Mouse (Mus musculus) spleen, adult 2 months (tissue): ENCODE measurements around the gene 4931428F04Rik. TPM values are rescaled to one million over a fixed set of nuclear protein-coding genes. Genes with fewer than 3 reads are reported as not detected.

Source experiments
- DNase-seq, 2 experiments: peaks; one replicate each; pipeline versions ENCODE4 v3.0.0 to v3.0.0-alpha.2; 2012 to 2021; ENCODE audit warnings: low spot score in 2 of 2, low read depth in 1 of 2
- H3K27ac ChIP-seq: fragments of 200-500 bp; 2 replicates; pipeline ENCODE4 v1.5.1; 2012; ENCODE audit warnings: low read length, inconsistent platforms; ENCODE audit not compliant: insufficient read depth
- H3K27me3 ChIP-seq: fragments of 200-500 bp; 2 replicates; pipeline ENCODE4 v1.6.1; 2012; ENCODE audit warnings: mild to moderate bottlenecking, moderate library complexity, low read length, inconsistent platforms; ENCODE audit not compliant: control insufficient read depth, insufficient read depth
- H3K36me3 ChIP-seq: fragments of 200-500 bp; 2 replicates; pipeline ENCODE4 v1.6.1; 2012; ENCODE audit warnings: mild to moderate bottlenecking, low read length, inconsistent platforms; ENCODE audit not compliant: control insufficient read depth, insufficient read depth
- H3K4me1 ChIP-seq: fragments of 200-500 bp; 2 replicates; pipeline ENCODE4 v1.6.1; 2011; ENCODE audit warnings: inconsistent platforms; ENCODE audit not compliant: control insufficient read depth, insufficient read depth, insufficient read length
- H3K4me3 ChIP-seq: fragments of 200-500 bp; 2 replicates; pipeline ENCODE4 v1.5.1; 2011; ENCODE audit warnings: mild to moderate bottlenecking, inconsistent platforms; ENCODE audit not compliant: insufficient read depth, insufficient read length; ENCODE audit errors: extremely low read depth
- CTCF ChIP-seq: fragments of 200-500 bp; IDR thresholded peaks from 2 replicates; pipeline ENCODE4 v1.5.1; 2011; ENCODE audit warnings: mild to moderate bottlenecking, inconsistent platforms; ENCODE audit not compliant: insufficient read depth, insufficient read length, insufficient replicate concordance; ENCODE audit errors: extremely low read depth
- POLR2A ChIP-seq: fragments of 200-500 bp; IDR thresholded peaks from 2 replicates; pipeline ENCODE4 v1.6.1; 2011; ENCODE audit warnings: low read depth, low read length, inconsistent platforms
- WGBS: fragments of 180-500 bp; shearing (Covaris S2); methylation state at CpG from one replicate; pipeline ENCODE4 v1.1.7; 2018; 5-methylcytosine and 5-hydroxymethylcytosine counted together
- polyA plus RNA-seq: library from polyadenylated mRNA; depleted of rRNA; stranded (reverse); fragments of >200 nt; gene quantifications from 2 replicates; pipeline ENCODE4 v1.2.3, GENCODE M21; 2012; rRNA removed

Gene 4931428F04Rik
- polyA plus RNA-seq = 3.7 and 3.9 TPM in 2 replicates

GRCm38 (mm10) chr8:105289805-105290460 lies at the start of gene 4931428F04Rik:
Gene 4931428F04Rik, minus strand, starts transcription at chr8:105289864.
- Histone ChIP-seq H3K4me3 (peak within 1 kb of the TSS; percentile 85), H3K27ac (peak within 1 kb of the TSS; percentile 75), H3K36me3 (no peaks in the 10 kb centered on the region), H3K4me1 (peaks cover 11% of the 10 kb centered on the region), H3K27me3 (no peaks in the 10 kb centered on the region)
- TF ChIP-seq POLR2A (no peak), CTCF (peak; percentile 22; the same call in 1 of the 2 replicates)
- peak in 1 of 2 experiments; percentile 45 for DNase-seq
- 8% methylated on average over 43 of the region's 43 CpGs for WGBS

GRCm38 (mm10) chr8:105338992-105339391 lies 49.3 kb upstream of the 4931428F04Rik start:
- no peaks in the 10 kb centered on the region for H3K27me3 ChIP-seq
- no peak for DNase-seq
- H3K4me3 ChIP-seq = no peak overlapping the region
- WGBS = 19% methylated on average over 4 of the region's 4 CpGs
- H3K4me1 ChIP-seq = peaks cover 3% of the 10 kb centered on the region; the same call in 1 of the 2 replicates
- no peak overlapping the region for H3K27ac ChIP-seq
- H3K36me3 ChIP-seq = peaks cover 32% of the 10 kb centered on the region
- TF ChIP-seq POLR2A = no peak
- no peak for TF ChIP-seq CTCF

GRCm38 (mm10) chr8:105336373-105337130 lies 46.9 kb upstream of the 4931428F04Rik start:
- Histone ChIP-seq H3K4me3 (no peak overlapping the region), H3K4me1 (peaks cover 3% of the 10 kb centered on the region; the same call in 1 of the 2 replicates), H3K27me3 (no peaks in the 10 kb centered on the region), H3K27ac (no peak overlapping the region), H3K36me3 (peaks cover 45% of the 10 kb centered on the region)
- TF ChIP-seq CTCF = no peak
- TF ChIP-seq POLR2A = no peak
- no peak for DNase-seq
- WGBS = 94% methylated on average over 32 of the region's 32 CpGs

- DNase-seq = no peak
- WGBS = 75% methylated on average over 2 of the region's 2 CpGs
Measured at GRCm38 (mm10) chr8:105332523-105332922, 42.9 kb upstream of the 4931428F04Rik start.

GRCm38 (mm10) chr8:105331931-105332330 lies 42.3 kb upstream of the 4931428F04Rik start:
- TF ChIP-seq CTCF = no peak
- TF ChIP-seq POLR2A = no peak
- Histone ChIP-seq H3K4me3 (no peak overlapping the region), H3K27me3 (no peaks in the 10 kb centered on the region), H3K36me3 (peaks cover 64% of the 10 kb centered on the region), H3K27ac (no peak overlapping the region), H3K4me1 (peaks cover 2% of the 10 kb centered on the region; the same call in 1 of the 2 replicates)
- 95% methylated on average over 9 of the region's 9 CpGs for WGBS
- no peak for DNase-seq

More at GRCm38 (mm10) chr8:105332523-105332922, 42.9 kb upstream of the 4931428F04Rik start:
- Histone ChIP-seq H3K4me1 (no peaks in the 10 kb centered on the region), H3K27ac (no peak overlapping the region), H3K27me3 (no peaks in the 10 kb centered on the region), H3K4me3 (no peak overlapping the region), H3K36me3 (peaks cover 69% of the 10 kb centered on the region)
- TF ChIP-seq POLR2A = no peak
- no peak for TF ChIP-seq CTCF

- Histone ChIP-seq H3K27ac (no peak overlapping the region), H3K36me3 (peaks cover 59% of the 10 kb centered on the region), H3K4me3 (no peak overlapping the region), H3K4me1 (peaks cover 4% of the 10 kb centered on the region; the same call in 1 of the 2 replicates), H3K27me3 (no peaks in the 10 kb centered on the region)
- WGBS = 94% methylated on average over 22 of the region's 22 CpGs
- DNase-seq = no peak
- TF ChIP-seq POLR2A = no peak
- no peak for TF ChIP-seq CTCF
Measured at GRCm38 (mm10) chr8:105331469-105331868, 41.8 kb upstream of the 4931428F04Rik start.
